Mouse (Mus musculus) neural tube, embryonic 13.5 days (tissue): Measurements from ENCODE around the gene Cisd1. TPM values are rescaled to one million over a fixed set of nuclear protein-coding genes. Genes with fewer than 3 reads are reported as not detected.

Source experiments
- ATAC-seq: fragments of 200-750 bp; cut with Nextera tagmentation; 2 replicates; pipeline ENCODE4 v1.8.0; 2017; ENCODE audit warnings: low read depth, mild to moderate bottlenecking, moderate TSS enrichment, moderate library complexity
- H3K27ac ChIP-seq: fragments of 300-500 bp; sonication (generic); replicated peaks from 2 replicates; pipeline ENCODE4 v1.5.1; 2015; ENCODE audit warnings: moderate library complexity, mild to moderate bottlenecking, inconsistent platforms
- H3K27me3 ChIP-seq: fragments of 300-500 bp; sonication (generic); 2 replicates; pipeline ENCODE4 v1.6.1; 2015; ENCODE audit warnings: mild to moderate bottlenecking, inconsistent platforms
- H3K36me3 ChIP-seq: fragments of 300-500 bp; sonication (generic); 2 replicates; pipeline ENCODE4 v1.6.1; 2015; ENCODE audit warnings: mild to moderate bottlenecking, inconsistent platforms
- H3K4me1 ChIP-seq: fragments of 300-500 bp; sonication (generic); replicated peaks from 2 replicates; pipeline ENCODE4 v1.6.1; 2015; ENCODE audit warnings: inconsistent platforms
- H3K4me2 ChIP-seq: fragments of 300-500 bp; sonication (generic); 2 replicates; pipeline ENCODE4 v1.6.1; 2015; ENCODE audit warnings: inconsistent platforms, mild to moderate bottlenecking, moderate library complexity
- H3K4me3 ChIP-seq: fragments of 300-500 bp; sonication (generic); 2 replicates; pipeline ENCODE4 v1.5.1; 2015; ENCODE audit warnings: mild to moderate bottlenecking, inconsistent platforms
- H3K9ac ChIP-seq: fragments of 300-500 bp; sonication (generic); 2 replicates; pipeline ENCODE4 v1.6.1; 2015; ENCODE audit warnings: moderate library complexity, mild to moderate bottlenecking, inconsistent platforms
- H3K9me3 ChIP-seq: fragments of 300-500 bp; sonication (generic); 2 replicates; pipeline ENCODE4 v1.6.1; 2016; ENCODE audit warnings: inconsistent platforms
- WGBS: fragments of 180-500 bp; shearing (Covaris S2); methylation state at CpG from one replicate; pipeline ENCODE4 v1.1.7; 2015; 5-methylcytosine and 5-hydroxymethylcytosine counted together
- polyA plus RNA-seq: library from polyadenylated mRNA; unstranded; fragments of >200 nt; fragmentation: Nextera tagmentation; extraction: Ambion mirVana; gene quantifications from 2 replicates; pipeline ENCODE4 v1.2.1, GENCODE M21; 2015

Cisd1 gene
- polyA plus RNA-seq, 1 experiment from 2014 or later = 259 TPM

DNA sequence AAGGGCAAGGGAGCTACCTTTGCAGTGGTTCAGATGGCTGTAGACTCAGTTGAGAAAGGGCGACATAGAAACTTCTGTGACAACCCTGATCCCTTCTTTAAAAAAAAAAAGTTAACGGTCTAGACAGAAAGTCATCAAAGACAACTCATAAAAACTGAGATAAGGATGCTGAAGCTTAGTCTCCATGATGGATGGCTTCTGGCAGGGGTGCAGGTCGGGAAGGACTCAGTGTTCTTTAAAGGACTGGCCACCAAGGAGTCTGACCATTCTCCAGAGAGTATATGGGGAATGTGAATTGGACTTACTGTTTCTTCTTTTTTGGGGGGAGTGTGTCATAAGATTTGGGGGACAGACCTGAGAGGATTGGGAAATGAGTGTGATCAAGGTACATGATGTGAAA lies 30.2 kb downstream of the Cisd1 start:
- ATAC-seq = no peak
- Histone ChIP-seq H3K4me1 (no peaks in the 10 kb centered on the region), H3K4me3 (no peak overlapping the region), H3K27me3 (no peaks in the 10 kb centered on the region), H3K27ac (no peak overlapping the region), H3K4me2 (no peak overlapping the region), H3K36me3 (no peaks in the 10 kb centered on the region), H3K9me3 (no peaks in the 10 kb centered on the region), H3K9ac (no peak overlapping the region)
- 79% methylated on average over 3 of the region's 3 CpGs for WGBS

DNA sequence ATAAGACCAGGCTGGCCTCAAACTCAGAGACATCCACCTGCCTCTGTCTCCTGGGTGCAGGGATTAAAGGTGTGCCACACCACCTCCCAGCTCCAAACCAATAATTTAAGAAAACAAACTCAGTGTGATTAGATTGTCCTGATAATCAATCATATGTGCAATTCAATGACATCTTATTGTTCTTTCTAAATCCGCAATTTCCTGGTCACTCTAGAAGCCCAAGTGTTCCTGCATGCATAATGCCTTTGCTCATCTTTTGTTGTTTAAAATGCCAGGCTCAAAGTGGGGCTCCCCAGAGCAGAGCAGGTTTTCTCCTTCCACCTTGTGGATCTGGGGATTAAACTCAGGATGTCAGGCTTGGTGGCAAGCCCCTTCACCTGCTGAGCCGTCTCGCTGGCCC lies 34.5 kb downstream of the Cisd1 start:
- H3K9me3 ChIP-seq = no peaks in the 10 kb centered on the region
- no peaks in the 10 kb centered on the region for H3K36me3 ChIP-seq
- no peak overlapping the region for H3K4me3 ChIP-seq
- no peak for ATAC-seq
- H3K9ac ChIP-seq = no peak overlapping the region
- 59% methylated on average over 3 of the region's 3 CpGs for WGBS
- H3K4me2 ChIP-seq = no peak overlapping the region
- H3K27me3 ChIP-seq = no peaks in the 10 kb centered on the region
- no peaks in the 10 kb centered on the region for H3K4me1 ChIP-seq
- no peak overlapping the region for H3K27ac ChIP-seq

DNA sequence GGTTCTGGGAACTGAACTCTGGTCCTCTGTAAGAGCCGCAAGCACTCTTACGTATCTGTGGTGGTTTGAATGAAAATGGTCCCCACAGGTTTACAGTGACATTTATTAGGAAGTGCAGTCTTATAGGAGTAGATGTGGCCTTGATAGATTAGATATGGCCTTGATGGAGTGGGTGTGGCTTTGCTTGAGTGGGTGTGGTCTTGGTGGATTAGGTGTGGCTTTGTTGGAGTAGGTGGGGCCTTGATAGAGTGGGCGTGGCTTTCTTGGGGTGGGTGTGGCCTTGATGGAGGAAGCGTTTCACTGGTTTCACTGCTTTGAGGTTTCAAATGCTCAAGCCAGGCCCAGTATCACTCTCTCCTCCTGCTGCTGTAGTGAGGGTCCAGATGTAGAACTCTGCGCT lies 36.6 kb downstream of the Cisd1 start:
- 91% methylated on average over 5 of the region's 5 CpGs for WGBS
- H3K4me1 ChIP-seq = no peaks in the 10 kb centered on the region
- no peak overlapping the region for H3K4me2 ChIP-seq
- H3K9me3 ChIP-seq = no peaks in the 10 kb centered on the region
- H3K27ac ChIP-seq = no peak overlapping the region
- H3K4me3 ChIP-seq = no peak overlapping the region
- H3K36me3 ChIP-seq = no peaks in the 10 kb centered on the region
- ATAC-seq = no peak
- H3K9ac ChIP-seq = no peak overlapping the region
- no peaks in the 10 kb centered on the region for H3K27me3 ChIP-seq

DNA sequence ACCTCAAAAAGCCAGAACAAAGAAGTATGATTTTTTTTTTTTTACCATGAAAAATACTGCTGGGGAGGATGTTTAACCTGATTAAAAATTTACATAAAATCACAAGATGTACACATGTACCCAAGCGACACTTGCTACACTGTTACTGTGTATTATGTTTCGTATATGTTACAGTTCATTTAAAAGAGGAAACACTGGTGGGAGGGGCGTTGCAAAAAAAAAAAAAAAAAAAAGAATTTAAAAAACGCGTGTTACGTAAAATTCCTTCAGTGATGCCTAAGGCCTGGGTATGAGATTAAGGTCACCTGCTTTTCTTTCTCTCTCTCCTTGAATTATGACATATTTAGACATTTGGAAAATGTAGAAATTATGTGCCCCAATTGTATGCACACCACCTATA lies 38.0 kb downstream of the Cisd1 start:
- peak overlapping the region; percentile 43 for H3K4me2 ChIP-seq
- no peak for ATAC-seq

DNA sequence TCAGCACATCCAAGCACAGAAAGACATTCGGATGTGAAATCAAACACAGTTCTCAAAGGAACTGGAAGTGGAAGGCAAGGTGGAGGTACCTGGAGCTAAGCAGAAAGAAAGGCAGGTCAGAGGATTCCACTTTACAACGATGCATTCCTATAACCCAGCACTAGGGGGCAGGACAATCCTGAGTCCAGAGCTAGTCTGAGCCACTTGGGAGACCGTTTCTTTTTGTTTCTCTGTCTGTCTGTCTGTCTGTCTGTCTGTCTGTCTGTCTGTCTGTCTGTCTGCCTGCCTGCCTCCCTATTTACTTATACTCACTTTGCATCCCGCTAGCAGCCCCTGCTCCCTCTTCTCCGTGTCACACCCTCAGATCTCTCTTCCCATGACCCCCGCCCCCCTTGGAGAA lies 38.6 kb downstream of the Cisd1 start:
- Histone ChIP-seq H3K27ac (no peak overlapping the region), H3K36me3 (no peaks in the 10 kb centered on the region), H3K4me2 (peak overlapping the region; percentile 43), H3K9ac (0 out of 2 replicates have a peak overlapping the region, but pooled peaks have one; percentile 43), H3K9me3 (no peaks in the 10 kb centered on the region), H3K4me1 (no peaks in the 10 kb centered on the region), H3K4me3 (peak overlapping the region; percentile 19; the same call in 1 of the 2 replicates), H3K27me3 (no peaks in the 10 kb centered on the region)
- no peak for ATAC-seq
- WGBS = 29% methylated on average over 6 of the region's 6 CpGs

More for the DNA sequence above, 38.0 kb downstream of the Cisd1 start:
- no peaks in the 10 kb centered on the region for H3K27me3 ChIP-seq
- H3K9ac ChIP-seq = no peak overlapping the region
- H3K4me1 ChIP-seq = no peaks in the 10 kb centered on the region
- WGBS = 74% methylated on average over 6 of the region's 6 CpGs
- no peaks in the 10 kb centered on the region for H3K9me3 ChIP-seq
- H3K36me3 ChIP-seq = no peaks in the 10 kb centered on the region
- H3K27ac ChIP-seq = no peak overlapping the region
- H3K4me3 ChIP-seq = no peak overlapping the region

DNA sequence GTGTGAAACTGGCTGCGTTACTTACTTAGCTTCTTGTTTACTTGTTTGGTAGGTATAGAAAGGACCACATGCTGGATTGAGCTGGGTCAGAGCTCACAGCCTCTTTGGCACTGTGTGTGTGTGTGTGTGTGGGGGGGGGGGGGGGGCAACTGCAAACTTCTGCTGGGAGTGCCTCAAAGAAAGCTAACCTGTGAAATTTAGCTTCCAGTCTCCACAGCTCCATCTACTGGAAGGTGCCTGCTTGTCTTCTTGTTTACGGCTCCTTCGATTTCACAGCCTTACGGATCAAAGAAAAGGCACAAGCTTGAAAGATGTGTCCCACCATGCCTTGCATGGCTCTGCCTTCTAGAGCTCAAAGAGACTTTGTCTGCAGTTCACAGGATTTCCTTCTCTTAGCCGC lies 42.3 kb downstream of the Cisd1 start:
- H3K4me3 ChIP-seq = no peak overlapping the region

DNA sequence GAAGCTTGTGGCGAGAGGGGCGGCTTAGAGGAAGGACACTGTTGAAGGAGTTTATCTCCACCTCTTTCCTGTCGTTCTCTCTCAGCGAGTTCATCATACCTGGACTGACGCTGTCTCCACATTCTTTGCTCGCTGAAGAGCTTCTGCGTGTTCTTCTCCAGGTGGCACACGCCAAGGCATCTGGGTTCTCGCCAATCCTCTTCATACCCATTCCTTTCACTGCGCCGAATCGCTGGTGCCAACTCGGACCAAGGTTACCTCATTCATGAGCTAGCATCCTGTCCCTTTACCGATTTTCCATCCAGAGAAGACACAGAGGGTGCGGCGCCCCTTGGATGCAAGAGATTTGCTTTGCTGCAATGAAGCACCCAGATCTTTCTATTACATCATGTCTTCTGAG lies 44.6 kb downstream of the Cisd1 start:
- H3K4me3 ChIP-seq = no peak overlapping the region
- no peak overlapping the region for H3K9ac ChIP-seq
- no peaks in the 10 kb centered on the region for H3K4me1 ChIP-seq
- H3K36me3 ChIP-seq = no peaks in the 10 kb centered on the region
- 81% methylated on average over 16 of the region's 16 CpGs for WGBS
- no peak overlapping the region for H3K4me2 ChIP-seq
- H3K27me3 ChIP-seq = no peaks in the 10 kb centered on the region
- no peak overlapping the region for H3K27ac ChIP-seq
- no peaks in the 10 kb centered on the region for H3K9me3 ChIP-seq
- ATAC-seq = no peak

More for the DNA sequence above, 42.3 kb downstream of the Cisd1 start:
- Histone ChIP-seq H3K9me3 (no peaks in the 10 kb centered on the region), H3K36me3 (no peaks in the 10 kb centered on the region), H3K27ac (no peak overlapping the region), H3K4me2 (no peak overlapping the region), H3K4me1 (no peaks in the 10 kb centered on the region), H3K9ac (no peak overlapping the region), H3K27me3 (no peaks in the 10 kb centered on the region)
- WGBS = 27% methylated on average over 5 of the region's 5 CpGs
- ATAC-seq = no peak

DNA sequence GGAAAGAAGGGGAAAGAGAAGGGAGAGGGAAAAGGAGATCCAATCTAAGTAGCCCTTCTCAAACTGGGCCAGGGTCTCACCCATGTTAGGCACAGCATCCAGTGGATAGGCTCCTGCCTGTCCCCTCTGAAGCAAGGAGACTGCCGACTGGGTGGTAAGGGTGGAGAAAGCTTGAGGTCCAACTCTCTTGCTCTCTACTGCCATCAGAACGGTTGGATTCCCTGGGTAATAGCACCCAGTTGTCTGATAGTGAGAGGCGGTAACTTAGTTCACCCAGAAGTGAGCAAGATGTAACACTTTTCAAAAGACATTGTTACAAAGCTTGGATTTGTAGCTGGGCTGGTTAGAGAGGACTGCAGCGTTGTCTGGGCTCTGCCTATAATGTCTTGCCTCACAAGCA lies 51.5 kb downstream of the Cisd1 start:
- ATAC-seq = no peak
- no peak overlapping the region for H3K9ac ChIP-seq
- no peak overlapping the region for H3K27ac ChIP-seq
- H3K9me3 ChIP-seq = no peaks in the 10 kb centered on the region
- H3K4me2 ChIP-seq = no peak overlapping the region
- no peaks in the 10 kb centered on the region for H3K27me3 ChIP-seq
- H3K36me3 ChIP-seq = no peaks in the 10 kb centered on the region
- H3K4me1 ChIP-seq = peaks cover 6% of the 10 kb centered on the region; the same call in 1 of the 2 replicates
- H3K4me3 ChIP-seq = no peak overlapping the region
- WGBS = 63% methylated on average over 4 of the region's 4 CpGs

DNA sequence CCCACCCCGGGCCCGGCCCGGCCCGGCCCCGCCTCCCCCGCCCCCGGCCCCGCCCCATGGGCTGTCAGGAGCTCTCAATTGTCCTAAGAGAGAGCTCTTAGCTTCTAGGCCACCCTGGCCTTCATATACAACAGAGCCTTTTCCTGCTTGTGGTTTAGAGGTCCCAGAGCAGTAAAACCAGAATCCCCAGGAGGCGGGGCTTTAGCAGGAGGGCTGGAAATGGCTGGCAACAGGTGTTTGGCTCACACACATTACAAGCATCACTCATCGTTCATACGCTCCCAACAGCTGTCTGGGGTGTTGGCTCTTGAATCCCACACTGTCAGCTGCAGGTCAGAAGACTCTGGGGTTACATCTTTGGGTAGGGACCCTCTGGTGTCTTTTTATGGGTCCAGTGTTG lies 52.5 kb downstream of the Cisd1 start:
- Histone ChIP-seq H3K4me2 (peak overlapping the region; percentile 27; the same call in 1 of the 2 replicates), H3K27ac (no peak overlapping the region), H3K27me3 (no peaks in the 10 kb centered on the region), H3K4me3 (no peak overlapping the region), H3K4me1 (peaks cover 6% of the 10 kb centered on the region; the same call in 1 of the 2 replicates), H3K9me3 (no peaks in the 10 kb centered on the region), H3K9ac (no peak overlapping the region), H3K36me3 (no peaks in the 10 kb centered on the region)
- ATAC-seq = no peak
- 7% methylated on average over 11 of the region's 11 CpGs for WGBS

DNA sequence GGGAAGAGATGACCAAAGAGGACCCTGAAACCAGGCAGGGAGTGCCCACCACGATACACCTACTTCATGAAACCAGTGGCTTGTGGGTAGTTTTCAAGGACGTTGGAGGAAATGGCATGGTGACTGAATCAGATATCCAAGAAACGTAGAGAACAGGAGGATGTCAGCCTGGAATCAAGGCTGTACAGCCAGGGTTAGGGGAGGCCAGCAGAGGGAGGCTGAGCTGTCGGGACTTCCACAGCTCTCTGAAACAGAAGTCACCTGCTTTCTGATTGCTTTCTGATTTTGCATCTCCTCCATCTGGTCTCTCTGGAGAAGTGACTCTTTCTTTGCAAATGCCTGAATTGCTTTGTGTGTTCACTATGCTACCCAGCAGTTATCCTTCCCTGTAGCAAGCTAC lies 53.0 kb downstream of the Cisd1 start:
- ATAC-seq = no peak
- H3K4me2 ChIP-seq = peak overlapping the region; percentile 27
- H3K36me3 ChIP-seq = no peaks in the 10 kb centered on the region
- WGBS = 22% methylated on average over 4 of the region's 4 CpGs
- H3K4me1 ChIP-seq = peaks cover 6% of the 10 kb centered on the region; the same call in 1 of the 2 replicates
- no peak overlapping the region for H3K27ac ChIP-seq
- no peak overlapping the region for H3K9ac ChIP-seq
- H3K4me3 ChIP-seq = no peak overlapping the region
- H3K9me3 ChIP-seq = no peaks in the 10 kb centered on the region
- H3K27me3 ChIP-seq = no peaks in the 10 kb centered on the region

DNA sequence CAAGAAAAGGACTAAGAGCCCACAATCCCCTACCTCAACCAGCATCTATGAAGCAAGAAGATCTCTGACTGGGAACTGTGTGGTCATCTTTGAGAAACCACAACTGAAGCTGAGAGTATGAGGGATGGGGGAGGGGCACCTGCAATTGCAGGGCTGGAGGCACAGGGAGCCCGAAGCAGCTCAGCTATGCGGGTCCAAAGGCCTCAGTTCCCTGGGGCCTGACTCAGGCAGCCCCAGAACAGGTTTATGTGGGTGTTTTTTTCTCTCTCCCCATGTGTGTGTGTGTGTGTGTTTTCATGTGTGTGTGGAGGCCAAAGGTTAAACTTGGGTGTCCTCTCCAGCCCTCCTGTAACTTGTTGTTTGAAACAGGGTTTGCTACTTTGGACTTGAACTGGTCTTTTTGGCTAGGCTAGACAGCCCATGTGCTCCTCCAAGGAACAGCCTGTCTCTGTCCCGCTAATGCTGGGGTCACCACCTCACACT lies 53.5 kb downstream of the Cisd1 start:
- Histone ChIP-seq H3K4me1 (peaks cover 6% of the 10 kb centered on the region; the same call in 1 of the 2 replicates), H3K4me3 (no peak overlapping the region), H3K27me3 (no peaks in the 10 kb centered on the region), H3K4me2 (no peak overlapping the region), H3K9ac (no peak overlapping the region), H3K9me3 (no peaks in the 10 kb centered on the region), H3K27ac (no peak overlapping the region), H3K36me3 (no peaks in the 10 kb centered on the region)
- WGBS = 8% methylated on average over 3 of the region's 3 CpGs
- ATAC-seq = no peak

DNA sequence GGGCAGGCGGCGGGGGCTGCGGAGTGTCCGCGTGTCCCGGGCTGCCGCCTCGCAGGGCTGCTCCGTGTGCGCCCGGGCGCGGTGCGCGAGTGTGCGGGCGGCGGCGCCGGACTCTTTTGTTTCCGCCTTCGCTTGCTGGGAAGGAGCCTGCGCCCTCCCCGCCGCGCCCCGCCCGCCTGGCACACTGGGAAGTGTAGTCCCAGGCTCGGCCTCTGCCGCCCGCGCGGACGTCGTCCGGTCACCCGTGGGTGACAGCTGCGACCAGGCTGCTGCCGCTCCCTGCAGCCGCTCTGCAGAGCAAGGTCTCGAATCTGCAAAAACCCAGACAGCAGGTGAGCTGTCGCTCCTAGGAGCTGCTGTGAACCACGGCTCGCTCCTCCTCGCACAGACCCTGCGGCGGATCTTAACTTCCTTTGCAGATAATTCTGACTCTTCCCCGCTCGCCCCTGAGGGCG lies 59.6 kb downstream of the Cisd1 start, which contains the start of gene Ube2d1:
Gene Ube2d1, minus strand, starts transcription at position 137 of the 455 bp plus-strand sequence.
- ATAC-seq = peak; percentile 97
- no peaks in the 10 kb centered on the region for H3K9me3 ChIP-seq
- H3K27ac ChIP-seq = peak within 1 kb of the TSS; percentile 93
- WGBS = 0% methylated on average over 48 of the region's 50 CpGs
- H3K4me3 ChIP-seq = peak within 1 kb of the TSS; percentile 97
- H3K36me3 ChIP-seq = no peaks in the 10 kb centered on the region
- peak within 1 kb of the TSS; percentile 70 for H3K4me2 ChIP-seq
- peaks cover 45% of the 10 kb centered on the region for H3K4me1 ChIP-seq
- no peaks in the 10 kb centered on the region for H3K27me3 ChIP-seq
- H3K9ac ChIP-seq = peak within 1 kb of the TSS; percentile 99

DNA sequence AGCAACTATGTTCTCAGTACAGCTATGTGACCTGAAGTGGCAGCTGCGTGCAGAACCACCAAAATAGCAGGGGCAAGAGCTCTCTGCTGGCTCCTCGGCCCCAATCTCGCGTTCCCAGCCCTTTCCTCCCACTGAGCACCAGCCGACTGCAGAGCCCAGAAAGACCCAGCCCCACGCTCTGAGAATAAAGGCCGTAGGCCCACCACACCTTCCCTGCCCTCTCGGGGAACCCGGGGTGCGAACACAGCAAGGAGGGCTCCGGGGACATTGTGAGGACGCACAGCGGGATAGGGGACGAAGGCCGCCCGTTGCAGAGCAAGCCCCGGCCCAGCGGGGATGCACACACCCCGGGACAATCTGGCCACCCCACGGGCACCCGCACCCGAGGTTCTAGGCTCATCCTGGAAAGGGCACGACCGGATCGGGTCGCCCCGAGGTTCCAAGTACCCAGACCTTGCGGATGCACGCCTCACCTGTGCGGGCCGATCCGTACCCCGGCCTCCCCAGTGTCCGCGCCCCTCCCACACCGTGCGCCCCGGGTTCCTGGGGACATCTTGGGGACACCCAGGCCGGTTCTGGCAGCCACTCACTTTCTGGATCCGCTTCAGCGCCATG lies 60.1 kb downstream of the Cisd1 start:
- peak overlapping the region; percentile 97 for H3K4me3 ChIP-seq
- under 1% methylated on average over 39 of the region's 41 CpGs for WGBS
- H3K36me3 ChIP-seq = no peaks in the 10 kb centered on the region
- H3K4me1 ChIP-seq = peaks cover 50% of the 10 kb centered on the region
- H3K27me3 ChIP-seq = no peaks in the 10 kb centered on the region
- H3K27ac ChIP-seq = peak overlapping the region; percentile 93
- H3K4me2 ChIP-seq = peak overlapping the region; percentile 70
- ATAC-seq = peak; percentile 86
- H3K9ac ChIP-seq = peak overlapping the region; percentile 99
- no peaks in the 10 kb centered on the region for H3K9me3 ChIP-seq
